Mouse (Mus musculus): ENCODE data around the gene Col24a1.

Col24a1 gene

GRCm38 (mm10) chr3:145292337-145293134 lies at the start of gene Col24a1:
Gene Col24a1, plus strand, starts transcription at chr3:145292472.
- no peak for DNase-seq (ENCODE audit: low spot score in 2 of 2)

- DNase-seq (ENCODE audit: low spot score in 2 of 2) = no peak
Measured at GRCm38 (mm10) chr3:145248040-145248439, 44.2 kb upstream of the Col24a1 start.

GRCm38 (mm10) chr3:145253066-145253465 lies 39.2 kb upstream of the Col24a1 start:
- no peak for DNase-seq (ENCODE audit: low spot score in 2 of 2)

GRCm38 (mm10) chr3:145254764-145255396 lies 37.4 kb upstream of the Col24a1 start:
- DNase-seq (ENCODE audit: low spot score in 2 of 2) = no peak

- no peak for DNase-seq (ENCODE audit: low spot score in 2 of 2)
Measured at GRCm38 (mm10) chr3:145256647-145257046, 35.6 kb upstream of the Col24a1 start.

GRCm38 (mm10) chr3:145259678-145260077 lies 32.6 kb upstream of the Col24a1 start:
- DNase-seq (ENCODE audit: low spot score in 2 of 2) = no peak

GRCm38 (mm10) chr3:145263131-145263530 lies 29.1 kb upstream of the Col24a1 start:
- no peak for DNase-seq (ENCODE audit: low spot score in 2 of 2)

- DNase-seq (ENCODE audit: low spot score in 2 of 2) = no peak
Measured at GRCm38 (mm10) chr3:145268066-145268465, 24.2 kb upstream of the Col24a1 start.

GRCm38 (mm10) chr3:145274191-145274590 lies 18.1 kb upstream of the Col24a1 start:
- no peak for DNase-seq (ENCODE audit: low spot score in 2 of 2)

- DNase-seq (ENCODE audit: low spot score in 2 of 2) = no peak
Measured at GRCm38 (mm10) chr3:145293207-145293606, 935 bp downstream of the Col24a1 start.

GRCm38 (mm10) chr3:145293623-145294307 lies 1.5 kb downstream of the Col24a1 start:
- DNase-seq (ENCODE audit: low spot score in 2 of 2) = no peak

GRCm38 (mm10) chr3:145299980-145300591 lies 7.8 kb downstream of the Col24a1 start:
- no peak for DNase-seq (ENCODE audit: low spot score in 2 of 2)

- DNase-seq (ENCODE audit: low spot score in 2 of 2) = no peak
Measured at GRCm38 (mm10) chr3:145305311-145305710, 13.0 kb downstream of the Col24a1 start.

- no peak for DNase-seq (ENCODE audit: low spot score in 2 of 2)
Measured at GRCm38 (mm10) chr3:145307209-145307608, 14.9 kb downstream of the Col24a1 start.

GRCm38 (mm10) chr3:145320587-145321274 lies 28.5 kb downstream of the Col24a1 start:
- DNase-seq (ENCODE audit: low spot score in 2 of 2) = no peak

- DNase-seq (ENCODE audit: low spot score in 2 of 2) = no peak
Measured at GRCm38 (mm10) chr3:145325402-145325801, 33.1 kb downstream of the Col24a1 start.

- no peak for DNase-seq (ENCODE audit: low spot score in 2 of 2)
Measured at GRCm38 (mm10) chr3:145331642-145332041, 39.4 kb downstream of the Col24a1 start.

GRCm38 (mm10) chr3:145334046-145334445 lies 41.8 kb downstream of the Col24a1 start:
- no peak for DNase-seq (ENCODE audit: low spot score in 2 of 2)

- DNase-seq (ENCODE audit: low spot score in 2 of 2) = no peak
Measured at GRCm38 (mm10) chr3:145337161-145337560, 44.9 kb downstream of the Col24a1 start.

GRCm38 (mm10) chr3:145339851-145340499 lies 47.7 kb downstream of the Col24a1 start:
- no peak for DNase-seq (ENCODE audit: low spot score in 2 of 2)

GRCm38 (mm10) chr3:145348690-145349089 lies 56.4 kb downstream of the Col24a1 start:
- no peak for DNase-seq (ENCODE audit: low spot score in 2 of 2)

Measured in spleen, postnatal 10 days (tissue).